Mouse (Mus musculus): ENCODE measurements at regions not wholly inside any gene's neighbourhood (a gene's known extent, or its start where the extent isn't known, plus 50 kb on each side); places are given as distances from the start of the nearest gene placed in this dataset.

- Histone ChIP-seq H3K27ac (no peak overlapping the region), H3K9ac (no peak overlapping the region), H3K4me1 (no peaks in the 10 kb centered on the region), H3K9me3 (no peaks in the 10 kb centered on the region), H3K36me3 (replicated peaks) (no peaks in the 10 kb centered on the region), H3K27me3 (replicated peaks) (no peaks in the 10 kb centered on the region), H3K4me3 (no peak overlapping the region), H3K4me2 (no peak overlapping the region)
- ATAC-seq (replicated peaks), result no peak
- 28% methylated on average over 10 of the region's 10 CpGs for WGBS
These were observed 90.3 kb upstream of the St6galnac5 start for GRCm38 (mm10) chr3:153072200-153072919.

- no peak overlapping the region for H3K4me3 ChIP-seq
- WGBS, result 79% methylated on average over 8 of the region's 8 CpGs
- H3K4me2 ChIP-seq, result no peak overlapping the region
- no peak for ATAC-seq (replicated peaks)
- no peaks in the 10 kb centered on the region for H3K27me3 ChIP-seq (replicated peaks)
- H3K9ac ChIP-seq, result no peak overlapping the region
- no peaks in the 10 kb centered on the region for H3K4me1 ChIP-seq
- no peaks in the 10 kb centered on the region for H3K9me3 ChIP-seq
- no peak overlapping the region for H3K27ac ChIP-seq
- H3K36me3 ChIP-seq (replicated peaks), result no peaks in the 10 kb centered on the region
These were observed 89.5 kb upstream of the St6galnac5 start for GRCm38 (mm10) chr3:153071549-153071948.

GRCm38 (mm10) chr3:153071123-153071522 is 89.1 kb upstream of the St6galnac5 start:
- H3K9me3 ChIP-seq, result no peaks in the 10 kb centered on the region
- H3K36me3 ChIP-seq (replicated peaks), result no peaks in the 10 kb centered on the region
- no peaks in the 10 kb centered on the region for H3K27me3 ChIP-seq (replicated peaks)
- no peak overlapping the region for H3K9ac ChIP-seq
- no peak overlapping the region for H3K4me3 ChIP-seq
- no peak overlapping the region for H3K4me2 ChIP-seq
- no peak overlapping the region for H3K27ac ChIP-seq
- WGBS, result 80% methylated on average over 3 of the region's 3 CpGs
- ATAC-seq (replicated peaks), result no peak
- H3K4me1 ChIP-seq, result no peaks in the 10 kb centered on the region

GRCm38 (mm10) chr3:153065890-153066289 is 83.8 kb upstream of the St6galnac5 start:
- Histone ChIP-seq H3K27me3 (replicated peaks) (no peaks in the 10 kb centered on the region), H3K9me3 (no peaks in the 10 kb centered on the region), H3K36me3 (replicated peaks) (no peaks in the 10 kb centered on the region), H3K4me1 (no peaks in the 10 kb centered on the region), H3K27ac (no peak overlapping the region), H3K9ac (no peak overlapping the region), H3K4me2 (no peak overlapping the region), H3K4me3 (no peak overlapping the region)
- 82% methylated on average over 3 of the region's 3 CpGs for WGBS
- no peak for ATAC-seq (replicated peaks)

- Histone ChIP-seq H3K27ac (no peak overlapping the region), H3K4me3 (no peak overlapping the region), H3K4me2 (no peak overlapping the region), H3K36me3 (replicated peaks) (no peaks in the 10 kb centered on the region), H3K4me1 (no peaks in the 10 kb centered on the region), H3K9ac (no peak overlapping the region), H3K27me3 (replicated peaks) (no peaks in the 10 kb centered on the region), H3K9me3 (no peaks in the 10 kb centered on the region)
- ATAC-seq (replicated peaks), result no peak
- WGBS, result 97% methylated on average over 3 of the region's 3 CpGs
These were observed 71.1 kb upstream of the St6galnac5 start for GRCm38 (mm10) chr3:153053163-153053562.

GRCm38 (mm10) chr3:153051566-153051965 is 69.5 kb upstream of the St6galnac5 start:
- H3K4me3 ChIP-seq, result no peak overlapping the region
- no peak for ATAC-seq (replicated peaks)

GRCm38 (mm10) chr3:153045328-153045727 is 63.3 kb upstream of the St6galnac5 start:
- Histone ChIP-seq H3K4me2 (no peak overlapping the region), H3K9ac (no peak overlapping the region), H3K36me3 (replicated peaks) (no peaks in the 10 kb centered on the region), H3K27ac (no peak overlapping the region), H3K27me3 (replicated peaks) (no peaks in the 10 kb centered on the region), H3K4me1 (no peaks in the 10 kb centered on the region), H3K9me3 (peaks cover 3% of the 10 kb centered on the region; the same call in 1 of the 2 replicates), H3K4me3 (no peak overlapping the region)
- no peak for ATAC-seq (replicated peaks)
- 74% methylated on average over 2 of the region's 2 CpGs for WGBS

More at GRCm38 (mm10) chr3:153051566-153051965, 69.5 kb upstream of the St6galnac5 start:
- Histone ChIP-seq H3K9me3 (peaks cover 3% of the 10 kb centered on the region; the same call in 1 of the 2 replicates), H3K36me3 (replicated peaks) (no peaks in the 10 kb centered on the region), H3K9ac (no peak overlapping the region), H3K27ac (no peak overlapping the region), H3K4me1 (no peaks in the 10 kb centered on the region), H3K4me2 (no peak overlapping the region), H3K27me3 (replicated peaks) (no peaks in the 10 kb centered on the region)

GRCm38 (mm10) chr3:153033980-153034379 is 51.9 kb upstream of the St6galnac5 start:
- WGBS, result 92% methylated on average over 6 of the region's 6 CpGs
- H3K4me1 ChIP-seq, result no peaks in the 10 kb centered on the region
- H3K27me3 ChIP-seq (replicated peaks), result no peaks in the 10 kb centered on the region
- no peaks in the 10 kb centered on the region for H3K9me3 ChIP-seq
- ATAC-seq (replicated peaks), result no peak; the same call in 1 of the 2 replicates
- no peak overlapping the region for H3K4me3 ChIP-seq
- H3K9ac ChIP-seq, result no peak overlapping the region
- no peak overlapping the region for H3K4me2 ChIP-seq
- no peaks in the 10 kb centered on the region for H3K36me3 ChIP-seq (replicated peaks)
- H3K27ac ChIP-seq, result no peak overlapping the region

Data from midbrain, embryonic 15.5 days (tissue).